32 mouse cellular contexts compared by ENCODE assay signal in genomic region chr8:34222187-34222586, GRCm38 (mm10).
"Had no signal": no experiment of that assay in that cellular context is flagged by ENCODE, and none has a peak within 500 bp of the region (broad histone marks: within the 10 kb centered on the region; RNA-seq: fewer than 3 reads in every experiment).

No protein-coding gene starts in this region.

- H3K9ac ChIP-seq: limb, embryonic 12.5 days; limb, embryonic 13.5 days; limb, embryonic 15.5 days; liver, embryonic 12.5 days; liver, embryonic 13.5 days; liver, embryonic 14.5 days; liver, embryonic 15.5 days; liver, postnatal 0 days; lung, embryonic 14.5 days; lung, embryonic 15.5 days; midbrain, embryonic 12.5 days; midbrain, embryonic 13.5 days; midbrain, embryonic 15.5 days; neural tube, embryonic 12.5 days had no signal

- H3K27me3 ChIP-seq: limb, embryonic 15.5 days; liver, embryonic 15.5 days; lung, embryonic 15.5 days; midbrain, embryonic 12.5 days; midbrain, embryonic 13.5 days; midbrain, embryonic 15.5 days; neural tube, embryonic 12.5 days had no signal

- H3K4me2 ChIP-seq: limb, embryonic 12.5 days; limb, embryonic 13.5 days; limb, embryonic 15.5 days; liver, embryonic 11.5 days; liver, embryonic 12.5 days; liver, embryonic 13.5 days; liver, embryonic 15.5 days; lung, embryonic 14.5 days; lung, embryonic 15.5 days; midbrain, embryonic 11.5 days; midbrain, embryonic 12.5 days; midbrain, embryonic 13.5 days; midbrain, embryonic 15.5 days; neural tube, embryonic 12.5 days had no signal

- DNase-seq: left cerebral cortex, postnatal 4 days; liver; liver, embryonic 13.5 days; liver, postnatal 0 days; lung, adult 18-20 months; lung, adult 2 months; lung, embryonic 14.5 days; lung, postnatal 10 days; lung, postnatal 14 days; lung, postnatal 36 days; lung, postnatal 4 days; midbrain, embryonic 14.5 days had no signal

- H3K9me3 ChIP-seq: limb, embryonic 10.5 days; limb, embryonic 15.5 days; liver, embryonic 12.5 days; liver, embryonic 13.5 days; liver, embryonic 15.5 days; lung, embryonic 15.5 days; midbrain, embryonic 10.5 days; midbrain, embryonic 15.5 days had no signal

- ATAC-seq: liver, embryonic 12.5 days; liver, postnatal 0 days; lung, postnatal 0 days; midbrain, embryonic 13.5 days; midbrain, embryonic 15.5 days; midbrain, embryonic 16.5 days had no signal

- H3K4me3 ChIP-seq: limb, embryonic 10.5 days; limb, embryonic 12.5 days; limb, embryonic 13.5 days; limb, embryonic 15.5 days; liver, embryonic 12.5 days; liver, embryonic 13.5 days; liver, embryonic 15.5 days; lung, embryonic 15.5 days; megakaryocyte, embryonic 14.5 days; midbrain, embryonic 10.5 days; midbrain, embryonic 12.5 days; midbrain, embryonic 13.5 days; midbrain, embryonic 15.5 days; myocyte; neural tube, embryonic 12.5 days had no signal

- H3K36me3 ChIP-seq: limb, embryonic 10.5 days; limb, embryonic 12.5 days; limb, embryonic 13.5 days; limb, embryonic 15.5 days; liver, embryonic 12.5 days; liver, embryonic 13.5 days; liver, embryonic 15.5 days; lung, embryonic 15.5 days; midbrain, embryonic 10.5 days; midbrain, embryonic 12.5 days; midbrain, embryonic 13.5 days; midbrain, embryonic 15.5 days; neural tube, embryonic 12.5 days had no signal

- H3K27ac ChIP-seq: limb, embryonic 10.5 days; limb, embryonic 12.5 days; limb, embryonic 13.5 days; limb, embryonic 15.5 days; liver, embryonic 12.5 days; liver, embryonic 13.5 days; liver, embryonic 14.5 days; liver, embryonic 15.5 days; lung, embryonic 15.5 days; macrophage; midbrain, embryonic 10.5 days; midbrain, embryonic 12.5 days; midbrain, embryonic 13.5 days; midbrain, embryonic 15.5 days; neural tube, embryonic 12.5 days had no signal

- H3K4me1 ChIP-seq: limb, embryonic 12.5 days; limb, embryonic 13.5 days; limb, embryonic 15.5 days; liver, embryonic 12.5 days; liver, embryonic 13.5 days; liver, embryonic 15.5 days; lung, embryonic 15.5 days; midbrain, embryonic 10.5 days; neural tube, embryonic 12.5 days had no signal
